Mouse (Mus musculus) erythroblast, embryonic 14.5 days (primary cell): Measurements from ENCODE around the gene Myt1l.

Experiments used
- GATA1 ChIP-seq: IDR thresholded peaks from 2 replicates; pipeline ENCODE4 v1.6.1; 2012; ENCODE audit warnings: low read length, inconsistent platforms, mixed read lengths
- TAL1 ChIP-seq: IDR thresholded peaks from 3 replicates; pipeline ENCODE4 v1.6.1; 2012; ENCODE audit warnings: low read length, inconsistent platforms, mixed read lengths

DNA sequence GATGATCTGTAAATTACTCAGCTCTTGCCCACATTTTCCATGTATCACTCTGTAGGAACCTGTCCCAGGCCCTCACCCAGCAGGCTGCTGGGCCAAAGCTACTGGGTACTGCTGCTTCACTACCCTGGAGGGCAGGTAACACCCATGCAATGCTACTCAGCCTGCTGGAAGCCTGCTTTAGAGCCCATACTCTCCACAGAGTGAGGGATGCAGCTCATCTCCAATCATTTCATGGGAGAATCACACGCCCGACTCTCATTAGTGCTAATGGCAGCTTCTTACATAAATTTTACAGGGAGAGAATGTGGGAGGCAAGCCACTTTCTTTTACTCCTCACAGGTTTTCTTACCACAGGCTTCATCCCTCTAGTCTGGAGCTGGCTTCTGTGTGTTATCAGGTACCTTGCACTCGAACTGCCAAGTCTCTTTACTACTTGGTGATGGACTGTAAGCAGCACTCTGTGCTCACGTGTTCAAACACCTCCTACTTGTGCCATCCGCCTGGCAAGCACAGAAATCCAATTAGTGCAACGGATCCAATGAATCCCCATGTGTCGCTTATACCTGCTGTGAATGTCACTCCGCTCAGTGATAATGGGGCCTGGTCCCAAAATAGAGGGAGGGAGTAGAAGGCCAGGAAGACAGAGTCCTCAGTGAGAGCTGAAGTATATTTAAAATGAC, 212.3 kb downstream of the Myt1l start:
- TF ChIP-seq TAL1 (no peak), GATA1 (no peak)
